Mouse (Mus musculus) G1E-ER4 (cell line): ENCODE measurements around the gene Jhy. TPM values are rescaled to one million over a fixed set of nuclear protein-coding genes. Genes with fewer than 3 reads are reported as not detected.

Source experiments
- GATA1 ChIP-seq: IDR thresholded peaks from one replicate; pipeline ENCODE4 v1.8.0; 2012; ENCODE audit warnings: low read length, inconsistent platforms
- polyA plus RNA-seq: library from polyadenylated mRNA; stranded (reverse); fragments of >175 nt; gene quantifications from 2 replicates; pipeline ENCODE4 v1.2.3, GENCODE M21; 2012

The Jhy gene
- polyA plus RNA-seq, 1 experiment: not detected

GRCm38 (mm10) chr9:40876693-40877092 is 87.2 kb downstream of the Jhy start:
- no peak for TF ChIP-seq GATA1

GRCm38 (mm10) chr9:40876164-40876563 is 87.8 kb downstream of the Jhy start:
- no peak for TF ChIP-seq GATA1

- no peak for TF ChIP-seq GATA1
Measured at GRCm38 (mm10) chr9:40875431-40875830, 88.5 kb downstream of the Jhy start.

DNA sequence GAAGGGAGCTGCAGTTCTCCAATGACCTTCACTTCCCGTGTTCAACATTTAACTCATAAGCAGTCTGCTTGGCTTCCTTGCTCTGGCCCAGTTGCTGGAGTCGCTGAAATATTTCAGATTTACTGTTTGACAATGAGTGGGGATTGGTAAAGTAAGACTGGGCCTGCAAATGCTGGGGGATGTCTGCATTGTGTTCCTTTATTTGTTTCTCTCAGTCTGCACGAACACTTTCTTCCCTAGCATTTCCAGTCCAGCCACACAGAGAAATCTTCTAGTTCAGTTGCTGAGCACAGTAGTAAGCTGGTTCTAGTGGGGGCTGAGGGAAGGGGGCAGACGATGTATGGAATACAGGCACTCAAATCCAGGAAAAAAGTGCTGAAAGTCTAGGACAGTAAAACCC is 89.0 kb downstream of the Jhy start:
- TF ChIP-seq GATA1: no peak

DNA sequence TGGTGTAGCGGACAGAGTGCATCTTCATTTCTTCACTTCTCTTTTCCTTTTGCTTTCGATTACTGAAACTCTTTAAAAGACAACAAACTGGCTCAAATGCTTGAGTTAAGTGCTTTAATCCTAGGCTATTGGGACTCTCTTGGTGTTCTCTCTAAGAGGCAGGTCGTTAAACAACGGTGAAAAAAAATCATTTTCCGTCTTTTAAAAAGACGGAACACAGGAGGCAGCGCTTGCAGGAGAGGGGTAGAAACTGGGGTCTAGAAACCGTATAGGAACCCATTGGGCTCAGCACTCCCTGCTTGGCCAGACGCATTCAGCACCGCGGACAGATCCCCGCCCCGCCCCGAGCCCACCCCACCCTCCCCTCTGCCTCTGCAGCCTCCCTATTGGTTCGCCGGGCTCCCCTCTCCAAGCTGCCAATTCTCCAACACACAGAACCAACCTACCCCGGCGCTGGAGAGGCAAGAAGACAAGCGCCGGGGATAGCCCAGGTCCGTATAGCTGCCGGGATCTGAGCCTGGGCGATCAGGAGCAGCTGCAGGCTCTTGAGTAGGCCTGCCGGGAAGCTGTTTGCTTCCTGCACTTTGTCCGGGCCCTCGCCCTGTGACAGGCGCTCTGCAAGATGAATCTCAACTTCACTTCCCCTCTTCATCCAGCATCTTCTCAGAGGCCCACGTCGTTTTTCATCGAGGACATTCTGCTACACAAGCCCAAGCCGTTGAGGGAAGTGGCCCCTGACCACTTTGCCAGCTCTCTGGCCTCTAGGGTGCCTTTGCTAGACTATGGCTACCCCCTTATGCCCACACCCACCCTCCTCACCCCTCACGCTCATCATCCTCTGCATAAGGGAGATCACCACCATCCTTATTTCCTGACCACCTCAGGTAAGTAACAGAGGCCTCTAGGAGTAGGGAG is 90.1 kb downstream of the Jhy start, which contains the start of gene Bsx:
Bsx (plus strand) TSS at position 572 of the 915 bp plus-strand sequence.
- no peak for TF ChIP-seq GATA1

DNA sequence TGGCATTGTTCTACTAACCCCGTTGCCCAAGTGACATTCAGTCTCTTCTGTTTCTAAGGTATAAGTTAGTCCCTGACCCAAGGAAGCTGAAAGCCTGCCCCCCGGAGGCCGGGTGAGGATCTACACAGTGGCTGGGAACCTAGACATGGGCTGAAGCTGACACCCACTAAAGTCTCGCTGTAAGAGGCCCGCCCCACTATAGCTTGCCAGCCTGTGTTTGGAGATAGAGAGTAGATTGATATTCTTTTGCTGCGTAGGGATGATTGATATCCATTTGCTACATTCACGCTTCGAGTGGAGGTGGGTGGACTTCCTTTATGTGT is 91.8 kb downstream of the Jhy start:
- TF ChIP-seq GATA1: no peak

- no peak for TF ChIP-seq GATA1
Measured at GRCm38 (mm10) chr9:40871369-40872155, 92.4 kb downstream of the Jhy start.

- no peak for TF ChIP-seq GATA1
Measured at GRCm38 (mm10) chr9:40870331-40870730, 93.6 kb downstream of the Jhy start.

DNA sequence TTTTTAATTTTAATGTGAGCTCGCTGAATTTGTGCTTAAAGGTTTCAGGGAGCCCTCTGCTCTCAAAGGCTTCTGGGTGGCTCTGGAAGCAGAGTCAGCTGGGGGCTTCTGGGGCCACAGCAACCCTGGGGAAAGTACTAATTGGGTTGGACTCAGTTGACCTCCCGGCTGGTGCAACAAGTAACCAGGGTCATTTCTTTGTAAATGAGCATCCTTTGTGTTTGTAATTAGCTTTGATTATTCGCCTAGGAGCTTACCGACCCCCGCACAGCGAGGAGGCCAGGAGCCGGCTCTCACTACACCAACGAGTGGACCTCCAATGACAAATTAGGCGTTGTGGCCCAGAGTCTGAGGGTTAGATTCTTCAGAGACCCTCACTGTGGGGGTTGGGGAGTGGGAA is 104.7 kb downstream of the Jhy start:
- no peak for TF ChIP-seq GATA1

DNA sequence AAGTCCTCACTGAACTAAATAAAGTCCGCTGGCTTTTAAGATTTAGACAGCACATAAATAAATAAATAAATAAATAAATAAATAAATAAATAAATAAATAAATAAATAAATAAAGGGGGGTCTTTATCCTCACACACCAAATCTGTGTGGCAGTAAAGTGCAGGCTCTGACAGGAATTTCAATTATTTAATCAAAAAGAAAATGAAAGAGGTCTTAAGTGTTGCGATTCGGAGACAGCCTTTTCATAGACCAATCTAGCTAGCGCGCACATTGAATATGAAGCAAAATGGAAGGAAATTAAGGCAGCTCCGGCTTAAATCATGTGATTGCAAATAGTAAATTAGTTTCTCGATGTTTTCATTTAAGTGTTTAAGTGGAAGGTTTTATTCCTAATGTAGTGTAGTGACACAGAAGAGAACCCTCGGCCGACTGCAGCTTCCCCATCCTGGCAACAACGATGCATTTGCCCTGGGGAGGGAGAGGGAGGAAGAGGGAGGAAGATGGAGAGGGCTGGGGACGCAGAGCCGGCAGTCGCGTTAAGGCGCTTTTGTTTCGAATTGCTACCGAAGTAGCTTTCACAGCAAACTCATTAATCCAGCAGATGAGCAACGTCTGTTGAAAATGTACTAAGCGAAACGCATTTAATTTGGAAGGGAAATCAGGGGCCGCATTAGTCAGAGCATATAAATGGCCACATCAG is 105.3 kb downstream of the Jhy start:
- no peak for TF ChIP-seq GATA1

GRCm38 (mm10) chr9:40851515-40851914 is 112.4 kb downstream of the Jhy start:
- TF ChIP-seq GATA1: no peak

Other genes with a start within 250 kb of the Jhy start
- gene Hspa8, start 163.1 kb downstream of the Jhy start, polyA plus RNA-seq: 866 and 1,166 TPM in 2 replicates
- not detected in 2 replicates for gene Bsx, start 90.0 kb downstream of the Jhy start, polyA plus RNA-seq
- gene Crtam, start 40.5 kb upstream of the Jhy start, polyA plus RNA-seq: 0.02 TPM in 1 of 2 replicates, not detected in the other
- gene Ubash3b, start 197.6 kb upstream of the Jhy start, polyA plus RNA-seq: 15.7 and 21.6 TPM in 2 replicates